Mouse (Mus musculus): ENCODE measurements around the gene Fxyd5.

DNA sequence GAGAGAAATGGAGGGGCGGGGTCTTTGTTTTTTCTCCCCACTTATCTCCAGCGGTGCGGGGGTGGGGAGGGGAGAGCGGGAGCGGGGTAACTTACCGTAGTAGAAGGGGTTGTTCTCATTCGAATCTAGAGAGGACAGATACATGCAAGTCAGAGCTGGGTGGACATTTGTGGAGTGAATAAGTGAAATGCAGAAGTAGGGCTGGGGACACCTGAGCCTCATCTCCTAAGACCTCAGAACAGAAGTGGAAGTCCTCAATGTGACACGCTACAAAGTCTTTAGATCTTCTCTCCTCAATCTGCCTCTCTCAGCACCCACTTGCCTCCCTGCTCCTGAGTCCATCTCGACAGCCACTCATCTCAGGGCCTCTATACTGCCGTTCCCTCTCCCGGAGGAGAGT lies 7.0 kb downstream of the Fxyd5 start:
- TF ChIP-seq CTCF (IDR thresholded peaks at IDR 0.05) (no peak), POLR2A (IDR thresholded peaks at IDR 0.05; ENCODE audit: insufficient read depth, low read depth, low read length) (no peak)

All from heart, adult 2 months (tissue).